In the genomic region with DNA sequence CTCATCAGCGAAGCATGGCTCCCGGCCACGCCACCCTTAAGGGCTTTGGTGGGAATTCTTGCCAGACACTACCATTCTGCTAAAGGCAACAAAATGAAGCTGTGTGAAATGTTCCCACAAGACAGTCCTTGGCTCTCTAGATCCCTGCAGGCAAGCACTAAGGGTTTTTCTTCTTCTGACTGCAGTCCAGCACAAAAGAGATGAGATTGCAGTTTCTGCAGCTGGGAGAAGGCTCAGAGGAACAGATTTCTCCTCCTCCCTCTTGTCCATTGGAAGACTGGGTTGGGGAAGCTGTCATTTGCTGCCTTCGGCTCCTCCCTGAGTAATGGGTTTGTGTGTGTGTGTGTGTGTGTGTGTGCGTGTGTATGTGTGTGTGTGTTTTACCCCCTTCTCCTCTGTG, we compare ENCODE assay signal across 13 mouse cellular contexts.
DNase-seq lines count a peak whose midpoint lies in the region; ATAC-seq lines count a peak whose summit lies in the region.
"Had no signal": no experiment of that assay in that cellular context is flagged by ENCODE, and none has a peak within 500 bp of the region (broad histone marks: within the 10 kb centered on the region; RNA-seq: fewer than 3 reads in every experiment).

No protein-coding gene starts in this region.

- no peaks in the 10 kb centered on the region for H3K9me3 ChIP-seq in midbrain, embryonic 15.5 days
- no peaks in the 10 kb centered on the region for H3K9me3 ChIP-seq in midbrain, embryonic 14.5 days (ENCODE audit: control insufficient read depth, low read length)
- no peaks in the 10 kb centered on the region for H3K9me3 ChIP-seq in embryonic facial prominence, embryonic 10.5 days
- H3K9me3 ChIP-seq: limb, embryonic 15.5 days had no signal

- H3K4me2 ChIP-seq in midbrain, embryonic 15.5 days: no peak overlapping the region
- no peak overlapping the region for H3K4me2 ChIP-seq in midbrain, embryonic 14.5 days (ENCODE audit: low read length)
- H3K4me2 ChIP-seq: limb, embryonic 15.5 days had no signal

- no peak overlapping the region for H3K9ac ChIP-seq in midbrain, embryonic 15.5 days
- no peak overlapping the region for H3K9ac ChIP-seq in midbrain, embryonic 14.5 days (replicated peaks; ENCODE audit: low read length)
- H3K9ac ChIP-seq: limb, embryonic 15.5 days had no signal

- ATAC-seq in midbrain, embryonic 15.5 days (replicated peaks): no peak
- no peak for ATAC-seq in midbrain, embryonic 14.5 days (ENCODE audit: low FRiP score, low TSS enrichment)
- ATAC-seq: Patski had no signal

- peak; percentile 47 for DNase-seq in gastrocnemius, adult 18-20 months (ENCODE audit: low spot score)
- no peak for DNase-seq in gastrocnemius, postnatal 10 days
- no peak for DNase-seq in midbrain, embryonic 14.5 days
- peak; percentile 34 to 48 for DNase-seq in heart, adult 9 months (ENCODE audit: low spot score in 2 of 2)
- peak; percentile 35 to 58 for DNase-seq in right cerebral cortex, postnatal 10 days (ENCODE audit: low spot score in 2 of 2)
- DNase-seq in embryonic facial prominence, embryonic 10.5 days (ENCODE audit: low spot score): no peak
- no peak for DNase-seq in cerebellum, postnatal 14 days
- DNase-seq: B cell, adult 2 months; kidney, postnatal 14 days; lung, postnatal 10 days had no signal

- 86% methylated on average over 5 of the region's 5 CpGs for WGBS in midbrain, embryonic 15.5 days
- 89% methylated on average over 5 of the region's 5 CpGs for WGBS in midbrain, embryonic 14.5 days
- 81% methylated on average over 5 of the region's 5 CpGs for WGBS in embryonic facial prominence, embryonic 10.5 days

- no peaks in the 10 kb centered on the region for H3K36me3 ChIP-seq in midbrain, embryonic 15.5 days (replicated peaks)
- H3K36me3 ChIP-seq in midbrain, embryonic 14.5 days (ENCODE audit: control insufficient read depth, insufficient read depth, low read length): no peaks in the 10 kb centered on the region
- no peaks in the 10 kb centered on the region for H3K36me3 ChIP-seq in embryonic facial prominence, embryonic 10.5 days (replicated peaks)
- H3K36me3 ChIP-seq: limb, embryonic 15.5 days had no signal

- no peak overlapping the region for H3K4me3 ChIP-seq in midbrain, embryonic 15.5 days
- H3K4me3 ChIP-seq in midbrain, embryonic 14.5 days (replicated peaks; ENCODE audit: low read depth, low read length): no peak overlapping the region
- H3K4me3 ChIP-seq in embryonic facial prominence, embryonic 10.5 days: no peak overlapping the region
- H3K4me3 ChIP-seq: limb, embryonic 15.5 days had no signal

- H3K27ac ChIP-seq in midbrain, embryonic 15.5 days: 0 out of 2 replicates have a peak overlapping the region, but pooled peaks have one; percentile 31
- H3K27ac ChIP-seq in midbrain, embryonic 14.5 days (replicated peaks; ENCODE audit: low read depth, low read length): no peak overlapping the region; the same call in 1 of the 2 replicates
- H3K27ac ChIP-seq in embryonic facial prominence, embryonic 10.5 days (replicated peaks): no peak overlapping the region
- H3K27ac ChIP-seq: limb, embryonic 15.5 days had no signal

- 0 out of 2 replicates have a peak, but pooled peaks cover 8% of the 10 kb centered on the region for H3K4me1 ChIP-seq in midbrain, embryonic 15.5 days
- H3K4me1 ChIP-seq in midbrain, embryonic 14.5 days (ENCODE audit: control insufficient read depth, insufficient read depth, low read length): peaks cover 3% of the 10 kb centered on the region; the same call in 1 of the 2 replicates
- peaks cover 7% of the 10 kb centered on the region; the same call in 1 of the 2 replicates for H3K4me1 ChIP-seq in embryonic facial prominence, embryonic 10.5 days

- H3K27me3 ChIP-seq in midbrain, embryonic 15.5 days (replicated peaks): no peaks in the 10 kb centered on the region
- no peaks in the 10 kb centered on the region for H3K27me3 ChIP-seq in midbrain, embryonic 14.5 days (ENCODE audit: control insufficient read depth, insufficient read depth, low read length)
- H3K27me3 ChIP-seq in embryonic facial prominence, embryonic 10.5 days (replicated peaks; ENCODE audit: low read depth, poor library complexity, severe bottlenecking): no peaks in the 10 kb centered on the region
- H3K27me3 ChIP-seq: limb, embryonic 15.5 days; Patski had no signal

Comparison
In these comparisons a context has a peak if more than half of its experiments do, and no peak if none do; other contexts are left out.
1. DNase-seq: peak in gastrocnemius, adult 18-20 months (single experiment), heart, adult 9 months (2 of 2) and right cerebral cortex, postnatal 10 days (2 of 2); none in gastrocnemius, postnatal 10 days (single experiment), midbrain, embryonic 14.5 days (single experiment), embryonic facial prominence, embryonic 10.5 days (single experiment) and cerebellum, postnatal 14 days (0 of 2).